10 mouse cellular contexts compared by ENCODE assay signal in the genomic region with DNA sequence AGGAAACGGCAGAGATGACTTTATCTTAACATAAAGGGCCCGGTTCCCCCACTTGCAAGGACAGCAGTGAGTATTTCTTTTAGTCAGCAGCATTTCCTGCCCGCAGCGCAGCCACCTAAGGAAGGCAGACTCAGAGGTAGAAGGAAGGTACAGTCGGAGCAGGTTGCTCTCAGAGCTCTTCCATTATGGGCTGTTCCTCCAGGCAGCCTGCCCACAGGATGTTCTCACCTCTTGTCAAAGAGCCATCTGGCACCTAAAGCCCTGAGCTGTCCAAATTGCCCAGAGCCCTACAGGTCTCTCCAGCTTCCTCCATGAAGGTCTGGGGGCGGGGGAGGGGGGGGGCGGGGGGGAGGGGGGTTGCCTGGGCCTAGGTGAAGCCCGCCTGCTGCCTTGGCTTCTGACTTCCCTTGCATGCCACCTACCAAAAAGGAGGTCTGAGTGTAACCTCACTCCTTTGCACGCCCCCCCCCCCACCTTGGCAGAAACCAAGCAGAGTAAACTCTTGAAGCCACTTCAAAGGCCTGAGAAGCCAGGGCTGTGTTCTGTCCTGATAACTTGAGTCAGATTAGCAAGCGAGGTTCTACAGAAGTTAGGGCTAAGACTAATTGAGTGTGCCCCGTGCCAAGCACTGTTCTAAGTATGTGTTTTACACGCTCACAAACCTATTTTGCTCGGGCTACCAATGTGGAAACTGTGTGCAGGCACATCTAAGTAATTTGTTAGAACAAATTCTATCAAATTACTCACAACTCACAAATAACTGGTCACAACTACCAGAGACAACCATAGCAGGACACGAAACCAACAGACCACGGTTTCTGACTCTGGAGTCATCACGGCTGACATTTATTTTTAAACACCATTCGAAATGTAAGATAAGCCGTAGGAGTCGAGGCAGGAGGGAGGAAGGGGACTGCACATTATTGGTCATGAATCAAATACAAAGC. TPM values are rescaled to one million over a fixed set of nuclear protein-coding genes. Genes with fewer than 3 reads are reported as not detected.
DNase-seq lines count a peak whose midpoint lies in the region; ATAC-seq and TF ChIP-seq lines count a peak whose summit lies in the region.
"Had no signal": no experiment of that assay in that cellular context is flagged by ENCODE, and none has a peak within 500 bp of the region (broad histone marks: within the 10 kb centered on the region; RNA-seq: fewer than 3 reads in every experiment).

No protein-coding gene starts in this region.

- no peak for TF ChIP-seq POLR2A in liver, adult 2 months (IDR thresholded peaks at IDR 0.05; ENCODE audit: extremely low read depth, insufficient read depth, low read length)

- no peaks in the 10 kb centered on the region for H3K36me3 ChIP-seq in liver, adult 2 months (ENCODE audit: control insufficient read depth, insufficient read depth, low read length)
- H3K36me3 ChIP-seq: hindbrain, embryonic 15.5 days; neural tube, embryonic 12.5 days had no signal

- DNase-seq in liver, adult 2 months (ENCODE audit: extremely low read depth, low read depth, low spot score), result peak; percentile 69
- DNase-seq in liver, result no peak
- DNase-seq in cerebellum, adult 9-11 months, result peak; percentile 97
- DNase-seq in heart, postnatal 25 days (ENCODE audit: low spot score), result peak; percentile 40
- no peak for DNase-seq in frontal cortex, adult 2 months (ENCODE audit: extremely low spot score in 1 of 2, low spot score in 1 of 2)
- no peak for DNase-seq in B cell, adult 2 months

- H3K27ac ChIP-seq in liver, adult 2 months (replicated peaks; ENCODE audit: insufficient read depth, low read depth, low read length), result no peak overlapping the region
- H3K27ac ChIP-seq: hindbrain, embryonic 15.5 days; neural tube, embryonic 12.5 days had no signal

- no peaks in the 10 kb centered on the region for H3K27me3 ChIP-seq in liver, adult 2 months (ENCODE audit: control insufficient read depth, insufficient read depth, low read length)
- H3K27me3 ChIP-seq: hindbrain, embryonic 15.5 days; neural tube, embryonic 12.5 days had no signal

- intact Hi-C loops in heart, postnatal 25 days (cut with DNase I), result no loop called here

- no peak overlapping the region for H3K9ac ChIP-seq in liver, adult 2 months (ENCODE audit: low read depth, low read length)
- H3K9ac ChIP-seq: hindbrain, embryonic 15.5 days; neural tube, embryonic 12.5 days had no signal

- H3K4me3 ChIP-seq in liver, adult 2 months (ENCODE audit: insufficient read depth, low read depth, low read length), result no peak overlapping the region
- H3K4me3 ChIP-seq: hindbrain, embryonic 15.5 days; neural tube, embryonic 12.5 days had no signal

- H3K79me2 ChIP-seq in liver, adult 2 months (ENCODE audit: control insufficient read depth, insufficient read depth, low read length), result no peaks in the 10 kb centered on the region

- 60% methylated on average over 17 of the region's 19 CpGs for WGBS in liver, adult 2 months

- no peak for TF ChIP-seq CTCF in liver, adult 2 months (IDR thresholded peaks at IDR 0.05; ENCODE audit: low read depth, low read length)

- ATAC-seq in megakaryocyte, adult 5-6 weeks (ENCODE audit: poor library complexity, severe bottlenecking), result peak; percentile 61
- no peak for ATAC-seq in megakaryocyte-erythroid progenitor cell, adult 5-6 weeks (replicated peaks; ENCODE audit: low FRiP score, low TSS enrichment, poor library complexity, severe bottlenecking)

- H3K4me1 ChIP-seq in liver, adult 2 months (ENCODE audit: control insufficient read depth, insufficient read depth, low read length), result 0 out of 2 replicates have a peak, but pooled peaks cover 3% of the 10 kb centered on the region

RNA-seq across cellular contexts. Expression of a gene that starts 5.7 kb away (rescaled TPM):
- 1.7 and 1.9 TPM in 2 replicates for total RNA-seq in liver, adult 2 months (2014; rRNA removed)
- polyA plus RNA-seq in liver, adult 2 months (2012; rRNA removed), result 0.54 and 0.66 TPM in 2 replicates
- 10 to 100 TPM; 81.3 to 83.2 TPM for total RNA-seq in heart, postnatal 25 days (2021)
- 5.0 and 6.2 TPM in 2 replicates for total RNA-seq in megakaryocyte, adult 5-6 weeks (2015)
- total RNA-seq in megakaryocyte, adult 5-6 weeks (2017), result 3.9 and 7.1 TPM in 2 replicates
- 37.2 and 38.1 TPM in 2 replicates for polyA plus RNA-seq in frontal cortex, adult 2 months (2012; rRNA removed)
- 2.1 and 4.3 TPM in 2 replicates for total RNA-seq in megakaryocyte-erythroid progenitor cell, adult 5-6 weeks (2014; fragmentation: Nextera tagmentation)
- 1.3 and 1.6 TPM in 2 replicates for total RNA-seq in megakaryocyte-erythroid progenitor cell, adult 5-6 weeks (2017)

Comparison
In these comparisons a context has a peak if more than half of its experiments do, and no peak if none do; other contexts are left out.
1. DNase-seq: peak in liver, adult 2 months (single experiment), cerebellum, adult 9-11 months (single experiment) and heart, postnatal 25 days (single experiment); none in liver (single experiment), frontal cortex, adult 2 months (0 of 2) and B cell, adult 2 months (0 of 2).
2. RNA of a gene that starts 5.7 kb away (total RNA-seq): 81.3 to 83.2 TPM in heart, postnatal 25 days; 3.9 to 7.1 TPM in megakaryocyte, adult 5-6 weeks, 1.3 to 4.3 TPM in megakaryocyte-erythroid progenitor cell, adult 5-6 weeks and 1.7 to 1.9 TPM in liver, adult 2 months; every median in the first group is over 10 times any median in the second.